Mouse (Mus musculus): ENCODE data around the gene Helz. TPM values are rescaled to one million over a fixed set of nuclear protein-coding genes. Genes with fewer than 3 reads are reported as not detected.

The Helz gene
- polyA plus RNA-seq, 2 experiments: 15.9 to 21.6 TPM

DNA sequence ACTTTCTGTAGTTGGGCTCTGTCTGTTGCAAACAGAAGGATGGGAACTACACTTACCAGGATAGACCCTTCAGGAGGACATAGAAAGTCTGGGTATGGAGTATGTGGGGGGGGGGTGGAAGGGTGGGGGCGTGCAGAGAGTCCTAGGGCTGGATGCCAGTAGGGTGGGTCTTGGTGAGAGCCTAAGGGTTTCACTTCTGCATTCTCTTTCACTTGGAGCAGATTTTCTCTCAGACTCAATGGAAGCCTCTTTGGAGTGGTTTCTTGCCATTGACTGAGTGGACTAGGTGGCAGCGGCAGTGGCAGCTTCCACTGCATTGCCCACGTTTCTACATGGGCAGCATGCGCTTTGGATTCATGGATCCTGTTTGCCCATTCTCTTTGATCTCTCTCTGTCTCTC, 152.2 kb downstream of the Helz start:
- ATAC-seq (ENCODE audit: low FRiP score, low read depth): no peak
- Histone ChIP-seq H3K4me3 (replicated peaks; ENCODE audit: low read length) (no peak overlapping the region), H3K4me1 (ENCODE audit: control insufficient read depth, insufficient read depth, low read length) (peaks cover 4% of the 10 kb centered on the region; the same call in 1 of the 2 replicates), H3K9me3 (ENCODE audit: control insufficient read depth, low read length) (no peaks in the 10 kb centered on the region), H3K4me2 (replicated peaks; ENCODE audit: low read depth, low read length, severe bottlenecking) (no peak overlapping the region), H3K27ac (replicated peaks; ENCODE audit: low read depth, low read length) (no peak overlapping the region), H3K9ac (ENCODE audit: low read depth, low read length, severe bottlenecking) (no peak overlapping the region), H3K27me3 (ENCODE audit: control insufficient read depth, insufficient read depth, low read length) (no peaks in the 10 kb centered on the region), H3K36me3 (ENCODE audit: control insufficient read depth, insufficient read depth, low read length) (no peaks in the 10 kb centered on the region)
- no peak for TF ChIP-seq POLR2A (IDR thresholded peaks at IDR 0.05; ENCODE audit: borderline replicate concordance, extremely low read depth, insufficient read depth, insufficient read length)
- WGBS: 87% methylated on average over 4 of the region's 4 CpGs
- DNase-seq (ENCODE audit: low spot score): no peak

DNA sequence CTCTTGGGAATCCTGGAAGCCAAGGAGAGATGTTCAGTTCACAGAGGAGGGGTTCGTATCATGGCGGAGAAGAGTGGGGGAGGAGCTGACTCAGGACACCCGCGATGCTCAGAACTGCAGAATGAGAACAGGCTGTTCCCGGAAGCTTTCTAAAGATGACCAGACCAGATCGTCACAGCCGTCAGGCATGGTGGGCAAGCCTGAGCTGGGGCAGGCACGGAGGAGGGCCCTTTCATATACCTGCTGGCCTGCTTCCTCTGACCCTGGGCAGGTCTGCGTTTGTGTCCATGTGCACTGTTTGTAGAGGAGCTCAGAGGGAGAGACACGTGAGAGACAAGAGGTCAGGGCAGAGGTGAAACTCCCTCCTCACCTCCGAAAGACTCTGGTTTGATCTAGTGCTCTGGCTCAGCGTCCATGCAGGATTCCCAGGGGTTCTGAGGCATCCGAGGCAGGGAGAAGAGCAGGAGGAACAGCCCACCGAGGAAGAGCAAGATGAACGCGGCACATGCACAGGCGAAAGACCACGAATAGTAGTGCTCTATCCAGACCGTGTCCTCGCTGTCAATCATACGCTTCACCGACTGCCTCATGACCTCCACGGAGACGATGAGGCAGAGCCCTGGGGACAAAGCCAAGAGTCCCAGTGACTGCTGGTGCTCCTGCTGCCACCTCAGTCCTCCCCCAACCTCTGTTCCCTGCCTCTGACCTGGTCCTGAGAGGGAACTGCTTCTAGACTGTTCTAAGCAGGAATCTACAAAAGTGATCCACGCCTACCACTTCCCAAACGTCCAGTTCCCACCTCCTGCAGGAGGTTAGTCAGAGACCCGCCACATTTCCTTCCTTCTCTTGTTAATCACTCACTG, 155.8 kb downstream of the Helz start:
- no peaks in the 10 kb centered on the region for H3K27me3 ChIP-seq (ENCODE audit: control insufficient read depth, insufficient read depth, low read length)
- H3K4me3 ChIP-seq (replicated peaks; ENCODE audit: low read length): no peak overlapping the region
- no peaks in the 10 kb centered on the region for H3K9me3 ChIP-seq (ENCODE audit: control insufficient read depth, low read length)
- H3K4me2 ChIP-seq (replicated peaks; ENCODE audit: low read depth, low read length, severe bottlenecking): no peak overlapping the region
- 60% methylated on average over 27 of the region's 27 CpGs for WGBS
- no peak overlapping the region for H3K27ac ChIP-seq (replicated peaks; ENCODE audit: low read depth, low read length)
- no peaks in the 10 kb centered on the region for H3K36me3 ChIP-seq (ENCODE audit: control insufficient read depth, insufficient read depth, low read length)
- no peak for DNase-seq (ENCODE audit: low spot score)
- no peak for ATAC-seq (ENCODE audit: low FRiP score, low read depth)
- H3K4me1 ChIP-seq (ENCODE audit: control insufficient read depth, insufficient read depth, low read length): peaks cover 4% of the 10 kb centered on the region
- TF ChIP-seq POLR2A (IDR thresholded peaks at IDR 0.05; ENCODE audit: borderline replicate concordance, extremely low read depth, insufficient read depth, insufficient read length): no peak
- no peak overlapping the region for H3K9ac ChIP-seq (ENCODE audit: low read depth, low read length, severe bottlenecking)

DNA sequence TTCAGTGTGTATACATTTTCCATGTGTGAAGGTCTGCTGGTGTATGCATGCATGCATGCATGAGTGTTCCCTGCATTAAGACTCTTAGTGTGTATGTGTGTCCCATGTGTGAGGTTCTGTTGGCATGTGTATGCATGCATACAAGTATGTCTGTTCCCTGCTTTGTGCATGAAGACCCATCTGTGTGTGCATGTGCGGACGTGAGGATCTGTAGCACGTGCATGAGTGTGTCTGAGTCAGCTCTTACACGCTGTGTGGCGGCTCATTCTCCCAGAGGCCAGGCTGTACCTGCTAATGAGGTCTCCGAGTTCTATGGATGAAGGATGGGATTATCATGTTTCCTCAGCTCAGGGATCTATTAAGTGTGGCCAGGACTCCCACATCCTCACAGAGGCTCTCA, 157.3 kb downstream of the Helz start:
- no peaks in the 10 kb centered on the region for H3K27me3 ChIP-seq (ENCODE audit: control insufficient read depth, insufficient read depth, low read length)
- H3K27ac ChIP-seq (replicated peaks; ENCODE audit: low read depth, low read length): no peak overlapping the region
- WGBS: 65% methylated on average over 6 of the region's 6 CpGs
- H3K9me3 ChIP-seq (ENCODE audit: control insufficient read depth, low read length): no peaks in the 10 kb centered on the region
- DNase-seq (ENCODE audit: low spot score): no peak
- no peaks in the 10 kb centered on the region for H3K36me3 ChIP-seq (ENCODE audit: control insufficient read depth, insufficient read depth, low read length)
- H3K4me2 ChIP-seq (replicated peaks; ENCODE audit: low read depth, low read length, severe bottlenecking): no peak overlapping the region
- peaks cover 4% of the 10 kb centered on the region for H3K4me1 ChIP-seq (ENCODE audit: control insufficient read depth, insufficient read depth, low read length)
- no peak overlapping the region for H3K4me3 ChIP-seq (replicated peaks; ENCODE audit: low read length)
- ATAC-seq (ENCODE audit: low FRiP score, low read depth): no peak
- no peak for TF ChIP-seq POLR2A (IDR thresholded peaks at IDR 0.05; ENCODE audit: borderline replicate concordance, extremely low read depth, insufficient read depth, insufficient read length)
- no peak overlapping the region for H3K9ac ChIP-seq (ENCODE audit: low read depth, low read length, severe bottlenecking)

DNA sequence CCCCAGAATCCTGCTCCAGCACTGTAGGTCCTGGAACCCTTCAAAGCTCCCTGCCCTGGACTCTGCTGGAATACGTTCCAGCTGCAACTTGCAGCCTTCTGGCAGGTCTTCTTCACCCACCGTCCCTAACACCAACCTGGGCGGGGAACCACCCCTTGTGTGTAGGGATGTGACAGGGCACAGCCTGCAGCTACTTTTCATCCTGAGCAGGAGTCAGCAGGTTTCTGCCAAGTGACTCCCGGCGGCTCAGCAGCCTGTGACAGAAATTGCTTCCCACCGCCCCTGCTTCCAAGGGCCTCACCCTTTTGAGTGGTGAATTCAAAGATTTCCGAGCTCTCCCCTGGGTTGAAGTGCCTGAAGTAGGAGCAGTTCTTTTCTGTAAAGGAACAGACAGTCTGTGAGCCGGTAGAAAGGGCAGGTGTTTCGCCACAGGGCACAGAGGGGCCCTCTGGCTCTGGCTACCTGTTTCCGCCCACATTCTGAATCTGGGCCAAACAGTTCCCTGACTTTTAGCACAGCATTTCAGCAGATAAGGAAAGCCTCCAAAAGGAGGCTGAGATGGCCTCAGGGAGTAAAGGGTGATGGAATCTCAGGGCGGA, 157.8 kb downstream of the Helz start:
- Histone ChIP-seq H3K27me3 (ENCODE audit: control insufficient read depth, insufficient read depth, low read length) (no peaks in the 10 kb centered on the region), H3K4me2 (replicated peaks; ENCODE audit: low read depth, low read length, severe bottlenecking) (no peak overlapping the region), H3K27ac (replicated peaks; ENCODE audit: low read depth, low read length) (no peak overlapping the region), H3K4me1 (ENCODE audit: control insufficient read depth, insufficient read depth, low read length) (peaks cover 8% of the 10 kb centered on the region), H3K9ac (ENCODE audit: low read depth, low read length, severe bottlenecking) (no peak overlapping the region), H3K36me3 (ENCODE audit: control insufficient read depth, insufficient read depth, low read length) (no peaks in the 10 kb centered on the region), H3K9me3 (ENCODE audit: control insufficient read depth, low read length) (no peaks in the 10 kb centered on the region), H3K4me3 (replicated peaks; ENCODE audit: low read length) (no peak overlapping the region)
- ATAC-seq (ENCODE audit: low FRiP score, low read depth) (no peak), DNase-seq (ENCODE audit: low spot score) (no peak)
- TF ChIP-seq POLR2A (IDR thresholded peaks at IDR 0.05; ENCODE audit: borderline replicate concordance, extremely low read depth, insufficient read depth, insufficient read length): no peak
- WGBS: 50% methylated on average over 11 of the region's 11 CpGs

DNA sequence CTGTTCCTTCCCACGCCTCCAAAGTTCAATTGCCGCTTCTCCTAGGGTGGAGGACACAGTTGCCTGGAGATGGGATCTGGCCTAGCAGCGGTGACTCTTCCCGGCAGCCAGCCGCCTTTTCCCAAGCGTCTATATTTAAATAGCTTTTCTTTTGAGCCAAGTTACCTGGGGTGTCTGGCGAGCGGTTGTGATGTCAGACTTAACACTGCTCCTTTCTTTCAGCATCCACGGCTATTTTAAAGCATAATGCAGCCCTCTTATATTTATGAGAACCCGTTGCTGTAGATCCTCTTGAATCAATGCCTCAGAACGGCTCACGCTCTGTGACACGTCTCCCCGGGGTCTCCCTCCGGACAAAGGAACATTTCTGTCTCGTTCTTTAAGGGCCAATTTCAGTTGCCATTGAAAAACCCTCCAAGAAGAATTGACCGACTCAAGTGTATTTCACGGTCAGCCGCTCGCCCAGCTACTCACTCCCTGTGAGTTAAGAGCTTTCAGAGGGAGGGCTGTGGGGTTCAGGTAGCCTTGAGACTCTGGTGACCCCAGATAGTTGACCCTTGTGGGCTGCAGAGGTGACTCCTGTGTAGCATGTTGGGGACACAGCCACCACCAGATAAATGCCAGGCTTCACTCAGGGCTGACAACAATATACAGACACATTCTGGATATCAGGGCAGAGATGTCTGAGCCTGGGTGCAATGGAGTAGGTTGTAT, 160.3 kb downstream of the Helz start:
- Histone ChIP-seq H3K4me1 (ENCODE audit: control insufficient read depth, insufficient read depth, low read length) (peaks cover 12% of the 10 kb centered on the region), H3K36me3 (ENCODE audit: control insufficient read depth, insufficient read depth, low read length) (no peaks in the 10 kb centered on the region), H3K4me2 (replicated peaks; ENCODE audit: low read depth, low read length, severe bottlenecking) (no peak overlapping the region), H3K9me3 (ENCODE audit: control insufficient read depth, low read length) (no peaks in the 10 kb centered on the region), H3K9ac (ENCODE audit: low read depth, low read length, severe bottlenecking) (no peak overlapping the region), H3K27ac (replicated peaks; ENCODE audit: low read depth, low read length) (no peak overlapping the region), H3K27me3 (ENCODE audit: control insufficient read depth, insufficient read depth, low read length) (no peaks in the 10 kb centered on the region), H3K4me3 (replicated peaks; ENCODE audit: low read length) (no peak overlapping the region)
- no peak for DNase-seq (ENCODE audit: low spot score)
- 62% methylated on average over 20 of the region's 20 CpGs for whole genome bisulfite sequencing
- no peak for ATAC-seq (ENCODE audit: low FRiP score, low read depth)
- TF ChIP-seq POLR2A (IDR thresholded peaks at IDR 0.05; ENCODE audit: borderline replicate concordance, extremely low read depth, insufficient read depth, insufficient read length): no peak
